Mouse (Mus musculus) gastrocnemius, postnatal 4 days (tissue): ENCODE measurements around the gene Lpin3. TPM values are rescaled to one million over a fixed set of nuclear protein-coding genes. Genes with fewer than 3 reads are reported as not detected.

Experiments
- DNase-seq, 2 experiments: peaks; one replicate each; pipeline ENCODE4 v3.0.0; 2021 to 2022; ENCODE audit warnings: low spot score in 2 of 2, mixed read lengths in 2 of 2
- long read RNA-seq, 2 experiments: library from polyadenylated mRNA; stranded (forward); transcript quantifications; one replicate each; pipeline ENCODE4 v2.0.0; 2021
- total RNA-seq, 2 experiments: library from RNA; stranded (reverse); gene quantifications; 2 replicates each; pipeline ENCODE4 v1.2.3; 2021

Gene Lpin3
- 1 to 10 TPM; 5.5 to 7.5 TPM for total RNA-seq
- long read RNA-seq, experiment 1, partial matches to known transcripts: 0 of 9 reads
- long read RNA-seq, experiment 1, other reads (novel, unspliced or antisense): 5 of 9 reads
- long read RNA-seq, experiment 2, transcript Lpin3-203 (20 exons, 3,470 nt): major isoform, 6 of 15 reads
- long read RNA-seq, experiment 2, partial matches to known transcripts: 4 of 15 reads
- long read RNA-seq, experiment 2, other reads (novel, unspliced or antisense): 5 of 15 reads

DNA sequence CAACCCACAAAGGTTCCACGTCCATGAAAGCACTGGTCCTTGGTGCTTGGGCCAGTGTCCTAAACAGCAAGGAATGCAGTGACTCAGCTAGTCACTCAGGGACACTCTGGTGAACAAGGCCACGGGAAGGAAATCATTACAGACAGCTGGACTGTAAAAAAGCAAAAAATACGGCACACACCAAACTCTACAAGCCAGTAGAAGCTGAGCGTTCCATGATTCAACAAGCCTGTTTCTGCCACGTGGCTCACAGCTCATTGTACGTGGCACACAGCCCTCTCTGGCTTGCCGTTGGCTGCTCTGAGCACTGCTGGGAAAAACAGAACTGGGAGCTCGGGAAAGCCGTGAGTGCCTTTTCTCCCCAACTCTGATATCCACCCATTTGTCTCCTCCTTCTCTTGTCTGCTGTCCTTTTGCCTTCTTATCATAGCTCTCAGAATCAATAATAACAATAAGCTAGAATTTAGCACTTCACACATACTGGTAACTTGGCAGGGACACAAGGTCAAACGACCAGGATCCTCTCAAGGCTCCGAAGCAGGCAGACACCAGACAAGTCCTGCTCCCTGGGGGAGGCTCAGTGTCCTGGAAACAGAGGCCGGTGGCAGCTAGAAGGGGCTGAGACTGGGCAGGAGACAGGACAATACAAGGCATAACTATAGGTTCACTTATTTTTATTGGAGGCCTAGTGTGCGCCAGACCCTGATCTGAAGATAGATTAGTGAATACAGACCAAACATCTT, at the start of gene Lpin3:
Gene Lpin3, plus strand, starts transcription at position 218 of the 743 bp plus-strand sequence.
- peak in 1 of 2 experiments; percentile 70 for DNase-seq

DNA sequence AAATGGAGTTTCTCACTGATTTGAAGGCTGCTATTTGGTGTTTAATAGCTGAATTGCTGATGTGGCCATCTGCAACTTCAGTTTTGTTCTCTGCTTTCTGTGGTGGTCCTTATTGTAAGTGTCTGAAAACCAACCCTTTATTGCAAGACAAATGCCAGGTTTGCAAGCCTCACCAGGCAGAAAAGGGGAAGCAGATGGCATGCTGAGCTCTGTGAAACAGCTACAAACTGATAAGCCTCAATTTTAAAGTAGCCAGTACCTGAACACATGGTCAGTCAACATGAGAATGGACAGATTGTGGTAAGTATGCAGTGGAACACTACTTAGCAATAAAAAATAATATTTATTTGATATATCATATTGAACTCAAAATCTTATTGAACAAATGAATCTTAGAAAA, 39.6 kb upstream of the Lpin3 start:
- no peak for DNase-seq

DNA sequence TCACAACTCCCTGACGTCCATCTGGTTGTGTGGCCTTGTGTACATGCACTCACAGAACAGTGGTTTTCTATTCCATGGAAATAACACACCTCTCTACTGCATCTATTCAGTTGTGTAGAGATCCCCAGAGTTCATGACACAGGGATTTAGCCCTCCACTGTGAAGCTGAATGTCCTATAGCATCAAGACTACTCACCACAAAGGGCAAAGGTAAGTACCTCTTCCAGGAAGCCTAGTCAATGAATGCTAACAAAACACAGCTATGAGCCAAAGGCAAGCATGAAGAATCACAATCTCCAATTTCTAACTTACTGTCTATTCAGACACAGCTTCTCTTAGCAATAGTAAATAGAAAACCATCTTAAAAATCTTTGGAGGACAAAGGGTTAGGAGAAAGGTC, 32.8 kb upstream of the Lpin3 start:
- no peak for DNase-seq

DNA sequence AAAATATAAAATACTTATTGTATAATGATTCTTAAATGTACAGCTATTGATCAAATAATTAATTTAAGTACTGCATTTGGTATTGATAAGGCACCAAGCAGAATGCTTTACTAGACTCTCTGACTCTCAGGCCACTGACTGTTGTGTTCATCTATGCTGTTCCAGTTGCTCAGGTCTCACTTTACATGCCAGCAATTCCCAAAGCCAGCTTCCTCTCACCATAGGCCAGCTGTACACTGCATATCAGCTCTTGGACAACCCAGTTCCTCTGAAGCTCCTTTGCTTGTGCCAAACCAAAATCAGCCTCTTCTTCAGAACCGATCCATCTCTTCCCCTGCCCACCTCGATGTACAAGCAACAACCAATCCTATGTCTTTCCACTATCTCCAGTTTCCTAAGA, 32.3 kb upstream of the Lpin3 start:
- DNase-seq: no peak

DNA sequence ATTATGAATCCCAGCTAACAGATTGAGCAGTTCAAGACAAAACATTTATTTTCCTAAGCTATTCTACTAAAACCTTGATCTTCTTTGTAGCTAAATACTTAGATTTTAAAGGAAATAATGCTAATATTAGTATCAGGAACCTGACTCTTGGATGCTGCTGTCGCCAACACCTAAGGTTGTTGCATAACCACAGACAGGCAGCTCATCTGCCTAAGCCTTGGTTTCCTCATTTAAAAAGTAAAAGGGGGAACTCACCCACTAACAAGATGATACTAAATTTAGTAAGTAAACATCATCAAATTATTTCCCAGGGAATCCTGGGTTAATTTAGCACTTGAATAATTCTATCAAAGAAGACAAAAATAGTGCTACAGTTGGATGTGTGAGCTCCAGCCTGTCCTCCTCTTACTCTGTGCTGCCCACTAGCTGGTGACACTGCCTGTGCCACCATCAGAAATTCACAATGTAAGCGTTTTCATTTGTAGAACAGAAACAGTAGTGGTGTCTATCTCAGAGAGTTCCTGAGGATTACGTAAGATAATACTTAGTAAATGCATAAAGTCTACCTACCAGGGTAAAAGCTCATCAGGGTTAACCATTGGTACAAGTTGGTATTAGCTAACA, 30.7 kb upstream of the Lpin3 start:
- no peak for DNase-seq

DNA sequence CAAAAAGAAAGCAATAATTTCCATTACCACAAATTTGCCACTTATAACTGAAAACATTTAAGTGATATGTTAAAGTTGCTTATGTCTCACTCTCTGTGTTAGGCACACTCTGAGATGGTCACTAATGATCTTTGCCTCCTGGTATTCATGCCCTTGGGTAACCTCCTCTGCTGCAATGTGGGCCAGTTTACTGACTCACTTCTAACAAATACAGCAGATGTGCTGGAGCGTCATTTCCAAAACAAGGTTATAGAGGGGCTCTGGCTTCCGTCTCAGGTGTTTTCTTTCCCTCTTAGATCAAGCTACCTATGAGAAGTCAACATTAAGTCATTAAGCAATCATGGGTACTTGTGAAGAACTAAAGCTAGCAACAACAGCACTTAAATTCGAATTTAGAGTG, 30.1 kb upstream of the Lpin3 start:
- no peak for DNase-seq

DNA sequence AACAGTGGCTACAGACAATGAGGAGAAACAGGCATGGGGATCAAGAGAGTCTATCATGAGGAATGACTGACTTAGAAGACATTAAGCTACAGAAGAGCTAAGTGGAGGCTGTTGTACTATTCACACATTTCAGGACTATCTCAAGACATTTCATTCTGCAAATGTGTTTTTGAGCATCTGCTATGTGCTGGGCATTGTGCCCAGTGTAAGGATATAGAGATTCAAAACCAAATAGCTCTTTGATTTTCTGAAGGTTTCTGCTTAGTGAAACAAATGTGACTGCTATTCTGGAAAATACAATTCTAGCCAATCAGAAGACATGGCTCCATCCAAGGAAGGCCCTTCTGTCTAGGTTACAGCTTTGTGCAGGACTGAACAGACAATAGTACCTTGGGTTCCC, 25.8 kb upstream of the Lpin3 start:
- DNase-seq: no peak

DNA sequence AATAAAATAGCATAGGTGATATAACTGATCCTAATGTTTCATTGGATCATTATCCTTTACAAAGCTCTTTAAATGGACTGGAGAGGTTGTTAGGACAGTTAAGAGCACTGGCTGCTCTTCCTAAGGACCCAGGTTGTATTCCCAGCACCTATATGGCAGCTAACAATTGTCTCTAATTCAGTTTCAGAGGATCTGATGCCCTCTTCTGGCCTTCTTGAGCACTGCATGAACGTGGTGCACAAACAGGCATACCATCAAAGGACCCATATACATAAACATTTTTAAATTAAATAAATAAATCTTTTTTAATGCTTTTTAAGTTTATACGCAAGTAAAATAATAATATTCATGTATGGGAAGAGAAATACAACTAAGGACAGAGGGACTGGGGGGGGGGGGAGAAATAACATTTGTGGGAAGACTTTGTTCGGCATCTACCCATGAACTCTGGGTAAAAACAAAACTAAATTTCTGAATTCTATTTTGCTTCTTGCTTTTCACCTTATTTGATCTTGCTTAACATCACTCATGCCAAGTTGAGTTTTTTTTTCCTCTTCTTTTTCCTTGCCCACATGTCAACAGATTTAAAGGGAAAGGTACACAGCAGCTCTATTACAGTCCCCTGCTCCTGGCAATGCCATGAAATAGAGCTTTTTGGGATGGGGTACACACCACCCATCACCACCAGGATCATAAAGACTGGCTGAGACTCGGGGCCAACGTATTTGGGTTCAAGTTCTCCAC, 23.9 kb upstream of the Lpin3 start:
- no peak for DNase-seq

DNA sequence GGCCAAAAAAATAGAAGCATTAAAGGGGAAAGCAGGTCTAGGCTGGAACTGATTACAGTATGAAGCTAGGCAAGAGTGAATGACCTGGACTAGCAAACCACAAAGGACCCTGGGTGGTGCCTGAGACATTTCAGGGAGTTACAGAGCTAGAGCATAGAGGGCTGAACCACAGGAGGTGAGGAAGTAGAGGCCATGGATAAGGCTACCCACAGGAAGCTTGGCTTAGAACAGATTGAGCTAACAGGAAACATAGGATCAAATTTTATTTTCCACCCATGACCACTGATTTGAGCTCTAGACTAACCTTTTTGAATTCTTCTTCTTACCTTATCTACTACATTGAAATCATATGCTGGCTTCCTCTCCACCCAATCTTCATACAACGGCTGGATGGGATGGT, 20.1 kb upstream of the Lpin3 start:
- no peak for DNase-seq

DNA sequence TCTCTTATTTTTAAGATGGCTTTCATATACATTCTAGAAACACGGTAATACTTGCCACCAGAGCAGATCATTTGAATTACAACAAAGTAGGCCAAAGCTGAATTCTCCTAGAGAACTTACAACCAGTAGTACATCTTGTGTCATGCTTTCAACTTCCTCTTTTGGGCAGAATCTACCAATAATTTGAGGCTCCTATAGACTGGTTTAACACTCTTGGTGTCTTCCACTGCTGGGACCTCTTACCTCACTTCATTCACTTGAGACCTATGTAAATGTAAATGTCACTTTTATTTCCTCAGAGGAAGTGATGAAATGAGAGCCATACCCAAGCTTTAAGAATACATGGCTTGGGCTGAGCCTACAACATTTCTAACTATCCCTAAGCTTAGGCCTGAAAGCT, 16.4 kb upstream of the Lpin3 start:
- no peak for DNase-seq

DNA sequence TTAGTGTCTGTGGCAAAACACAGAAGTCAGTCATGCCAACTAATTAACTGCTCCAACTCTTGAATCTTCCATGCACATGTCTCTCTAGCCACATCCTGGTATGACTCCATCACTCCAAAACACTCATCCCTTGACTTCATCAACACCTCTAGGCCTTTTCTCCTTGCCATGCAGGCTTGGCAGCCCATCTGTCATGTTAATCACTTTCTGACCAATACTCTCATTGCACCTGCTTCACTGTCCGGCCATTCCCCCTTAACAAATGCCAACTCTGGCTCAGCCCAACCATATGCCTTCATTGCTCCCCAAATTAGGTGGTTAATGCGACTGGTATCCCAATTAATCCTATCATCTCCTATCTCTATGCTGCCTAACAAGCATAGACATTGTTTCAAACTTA, 15.2 kb upstream of the Lpin3 start:
- DNase-seq: no peak

DNA sequence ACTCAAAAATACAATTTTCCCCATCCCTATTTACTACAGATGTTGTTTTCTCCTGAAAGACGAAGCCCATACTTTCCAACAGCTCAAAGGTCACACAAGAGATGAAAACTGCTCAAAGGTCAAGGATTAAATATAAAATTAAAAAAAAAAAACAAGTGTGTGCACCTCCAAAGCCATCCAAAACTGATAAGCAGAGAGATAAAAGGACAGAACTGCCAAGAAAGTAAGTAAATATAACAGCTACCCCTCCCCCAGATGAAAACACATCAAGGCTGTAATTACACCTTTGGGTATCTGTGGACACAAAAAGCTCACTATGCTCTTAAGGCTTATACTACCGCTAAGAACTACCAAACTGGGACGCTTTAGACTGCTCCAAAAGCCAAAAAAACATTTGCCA, 11.0 kb upstream of the Lpin3 start:
- no peak for DNase-seq

DNA sequence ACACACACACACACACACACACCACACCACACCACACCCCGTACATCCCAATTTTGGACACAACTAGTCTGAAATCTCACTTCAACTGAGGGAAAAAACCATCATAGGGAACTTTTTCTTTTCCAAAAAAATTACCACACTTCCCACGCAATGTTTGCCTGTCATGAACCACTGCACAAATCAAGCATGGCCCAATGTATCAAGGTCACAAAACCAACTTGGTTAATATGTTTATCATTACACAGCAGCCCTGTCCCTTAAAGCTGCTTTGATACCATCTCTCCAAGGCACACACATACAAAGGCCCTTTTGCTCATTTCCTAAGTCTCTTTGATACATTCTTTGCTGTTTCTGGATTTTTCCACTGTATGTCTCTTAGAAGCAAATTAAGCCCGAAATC, 9.2 kb upstream of the Lpin3 start:
- DNase-seq: no peak

DNA sequence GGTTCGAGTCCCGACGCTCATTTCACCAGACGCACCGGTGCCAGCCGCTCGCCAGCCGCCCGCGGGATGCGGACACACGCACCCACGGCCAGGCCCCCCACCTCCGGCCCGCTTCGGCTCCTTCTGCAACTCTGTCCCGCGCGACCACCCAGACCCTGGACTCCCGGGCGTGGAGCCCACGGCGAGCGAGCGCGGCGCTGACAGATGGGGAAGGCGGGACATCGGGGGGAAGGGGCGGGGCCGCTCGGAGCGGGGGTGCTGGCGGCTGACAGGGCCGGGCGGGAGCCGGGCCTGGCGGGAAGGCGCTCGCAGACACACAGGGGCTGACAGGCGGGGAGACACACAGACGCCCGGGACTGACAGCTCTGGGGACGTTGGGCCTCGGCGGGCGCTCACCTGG, 8.1 kb upstream of the Lpin3 start:
- peak; percentile 71 to 82 for DNase-seq

DNA sequence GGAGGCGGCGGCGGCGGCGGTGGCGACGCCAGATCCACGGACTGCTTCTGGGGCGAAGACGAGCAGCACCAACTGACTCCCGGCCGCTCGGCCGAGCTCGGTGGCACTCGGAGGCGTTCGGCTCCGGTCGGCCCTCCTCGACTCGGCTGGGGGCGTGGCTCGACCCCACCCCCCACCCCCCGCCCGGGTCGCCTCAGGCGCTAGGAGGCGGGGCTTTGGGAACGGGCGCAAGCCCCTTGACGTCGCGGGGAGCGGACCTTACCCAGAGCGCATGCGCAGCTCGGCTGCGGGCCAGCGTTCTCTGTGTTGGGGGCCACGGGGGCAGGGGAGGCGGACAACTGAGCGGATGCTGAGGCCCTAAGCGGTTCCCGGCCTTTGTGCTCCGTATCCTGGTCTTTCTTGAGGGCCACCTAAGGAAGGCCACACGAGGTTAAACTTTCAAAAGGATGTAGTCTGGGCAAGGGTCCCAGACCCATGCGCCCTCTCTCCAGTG, 7.5 kb upstream of the Lpin3 start, which contains the start of gene Zhx3:
Gene Zhx3, minus strand, starts transcription at position 109 of the 493 bp plus-strand sequence.
- DNase-seq: peak; percentile 93 to 94

DNA sequence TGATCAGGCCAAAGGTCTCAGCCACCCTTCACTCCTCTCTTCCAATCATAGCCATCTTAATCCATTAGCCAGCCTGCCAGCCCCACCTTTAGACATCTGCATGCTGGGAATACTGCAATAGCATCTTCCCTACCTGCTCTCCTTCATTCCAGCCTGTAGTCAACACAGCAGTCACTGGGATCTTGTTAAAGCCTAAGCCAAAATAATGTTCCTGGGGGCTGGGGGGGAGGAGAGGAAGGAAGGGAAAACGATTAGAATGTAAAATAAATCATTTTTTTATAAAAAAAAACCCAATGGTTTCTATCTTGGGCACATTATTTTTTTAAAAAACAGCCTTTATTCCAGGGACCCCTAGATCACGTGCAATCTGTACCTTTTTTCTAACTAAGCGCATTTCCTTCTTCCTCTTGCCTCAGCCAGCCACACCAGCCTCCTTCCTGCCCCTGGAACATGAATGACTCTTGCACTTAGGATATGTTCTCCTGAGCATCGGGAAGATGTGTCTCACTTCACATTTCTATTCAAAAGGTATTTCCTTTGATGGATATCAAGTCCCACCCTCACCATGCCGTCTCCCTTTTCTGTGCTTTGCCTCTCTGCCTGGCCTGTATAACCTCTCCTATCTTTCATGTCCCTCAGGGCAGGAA, 6.1 kb upstream of the Lpin3 start:
- DNase-seq: no peak

DNA sequence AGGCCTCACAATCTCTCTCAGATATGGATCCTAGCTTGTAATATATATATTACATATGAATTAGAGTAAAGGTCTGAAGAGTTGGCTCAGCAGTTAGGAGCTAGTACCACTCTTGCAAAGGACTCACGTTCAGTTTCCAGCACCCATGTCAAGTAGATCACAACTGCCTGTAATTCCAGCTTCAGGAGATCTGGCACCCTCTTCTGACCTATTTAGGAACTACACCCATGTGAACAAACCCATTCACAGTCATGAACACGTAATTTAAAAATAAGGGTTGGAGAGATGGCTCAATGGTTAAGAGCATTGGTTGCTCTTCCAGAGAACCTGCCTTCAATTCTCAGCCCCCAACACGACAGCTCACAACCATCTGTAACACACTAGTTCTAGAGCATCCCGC, 4.4 kb upstream of the Lpin3 start:
- no peak for DNase-seq

DNA sequence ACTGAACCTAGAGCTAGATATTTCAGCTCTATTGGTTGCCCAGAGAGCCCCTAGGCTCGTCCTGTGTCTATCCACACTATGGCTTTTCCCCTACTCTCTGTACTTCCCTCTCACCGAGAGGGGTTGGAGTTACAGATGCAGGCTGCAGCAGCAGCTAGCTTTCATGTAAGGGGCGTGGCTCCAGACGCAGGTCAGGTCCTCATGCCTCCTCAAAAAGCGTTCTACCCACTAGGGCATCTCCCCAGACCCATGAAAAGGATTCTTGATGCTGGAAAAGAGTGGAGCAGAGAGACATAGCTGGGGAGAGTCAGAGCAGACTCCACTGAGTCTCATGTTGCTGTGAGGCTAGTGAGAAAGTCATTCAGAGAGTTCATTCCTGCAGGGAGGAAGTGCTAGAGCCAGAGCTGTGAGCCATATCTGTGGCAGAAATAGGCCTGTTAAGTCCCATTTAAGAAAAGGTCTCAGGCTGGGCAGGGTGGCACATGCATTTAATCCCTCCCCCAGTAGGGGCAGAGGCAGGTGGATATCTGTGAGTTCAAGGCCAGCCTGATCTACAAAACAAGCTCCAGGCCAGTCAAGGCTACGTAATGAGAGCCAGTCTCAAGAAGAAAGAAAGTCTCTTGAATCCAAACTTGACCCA, 1.1 kb downstream of the Lpin3 start:
- DNase-seq: no peak

DNA sequence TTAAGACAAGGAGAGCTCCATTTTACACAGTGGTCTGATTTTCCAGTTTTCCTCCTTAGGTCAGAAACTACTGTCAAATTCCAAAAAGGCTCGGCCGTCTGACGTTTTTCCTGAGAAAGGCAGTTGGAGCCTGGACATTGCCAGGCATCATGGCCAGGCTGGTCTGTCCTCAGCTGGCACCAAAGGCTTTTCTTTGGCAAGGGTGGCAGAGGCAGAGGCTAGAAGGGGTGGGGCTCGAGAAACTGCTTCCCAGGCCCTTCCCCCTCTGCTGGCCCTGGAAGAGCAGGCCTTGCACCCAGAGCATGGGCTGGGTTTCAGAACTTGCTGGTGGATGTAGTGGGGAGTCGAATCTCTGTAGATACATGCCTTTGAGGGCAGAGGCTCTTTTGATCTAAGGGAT, 2.0 kb downstream of the Lpin3 start:
- no peak for DNase-seq

DNA sequence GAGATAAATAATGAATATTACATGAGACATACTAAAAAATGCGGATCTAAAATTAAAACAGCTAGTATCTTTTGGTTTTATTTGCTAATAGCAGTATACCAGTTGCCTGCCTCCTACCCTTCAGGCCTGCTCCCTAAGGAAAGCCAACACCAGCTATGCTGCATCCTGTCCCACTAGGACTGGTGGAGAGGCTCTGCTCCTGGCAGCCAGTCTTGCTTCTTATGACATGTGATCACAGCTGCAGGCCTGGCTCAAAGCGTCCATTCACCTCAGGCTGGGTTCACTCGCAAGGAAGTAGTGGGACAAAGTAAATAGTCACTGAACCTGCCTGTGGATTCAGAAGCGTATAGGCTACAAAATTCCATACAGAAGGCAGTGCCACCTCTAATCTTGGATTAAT, 3.4 kb downstream of the Lpin3 start:
- peak in 1 of 2 experiments; percentile 66 for DNase-seq

DNA sequence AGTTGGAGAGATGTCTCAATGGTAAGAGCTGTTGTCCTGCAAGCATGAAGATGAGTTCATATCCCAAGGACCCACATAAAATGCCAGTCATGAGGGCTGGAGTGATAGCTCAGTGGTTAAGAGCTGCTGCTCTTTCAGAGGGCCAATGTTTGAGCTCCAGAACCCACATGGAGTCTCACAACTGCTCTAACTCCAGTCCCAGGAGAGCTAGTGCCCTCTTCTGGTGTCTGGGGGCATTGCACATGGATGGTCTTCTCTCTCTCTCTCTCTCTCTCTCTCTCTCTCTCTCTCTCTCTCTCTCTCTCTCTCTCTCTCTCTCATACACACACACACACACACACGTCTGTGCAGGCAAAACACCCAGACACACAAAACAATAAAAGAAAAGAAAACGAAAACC, 4.4 kb downstream of the Lpin3 start:
- no peak for DNase-seq
